Mouse (Mus musculus): Measurements from ENCODE around the gene Fcrla.

DNA sequence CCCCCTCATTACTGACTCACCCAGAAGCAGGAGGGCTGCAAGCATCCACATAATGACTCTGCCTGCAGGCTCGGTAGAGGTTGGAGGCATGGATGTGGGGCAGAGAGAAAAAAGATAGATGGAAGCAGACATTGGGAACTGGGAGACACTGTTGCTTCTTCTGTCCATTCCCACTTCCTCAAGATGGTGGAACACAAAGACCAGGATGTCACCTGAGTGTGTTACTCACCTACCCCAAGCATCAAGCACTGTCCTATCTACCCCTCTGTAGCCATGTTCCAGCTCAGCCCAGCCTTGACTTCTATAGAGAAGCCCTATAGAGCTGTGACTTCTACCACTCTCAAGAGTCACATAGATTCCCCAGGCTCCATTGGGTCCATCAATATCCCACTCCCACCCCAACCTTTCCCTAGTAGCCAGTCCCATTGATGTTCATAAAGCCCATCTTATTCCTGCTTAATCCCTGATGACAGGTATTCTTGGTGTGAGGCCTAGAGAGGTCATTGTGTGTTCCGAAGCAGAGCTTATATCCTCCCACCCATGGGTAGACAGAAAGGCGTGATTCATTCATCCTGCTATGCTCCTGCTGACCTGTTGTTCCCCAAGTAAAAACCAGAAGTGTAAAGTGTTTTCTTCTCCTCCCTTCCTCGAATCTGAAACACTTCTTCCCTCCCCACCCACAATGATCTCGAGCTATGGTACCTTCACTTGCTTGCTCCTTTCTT lies 14.3 kb downstream of the Fcrla start, which contains the start of gene Fcrlb:
- TF ChIP-seq CTCF (IDR thresholded peaks at IDR 0.05; ENCODE audit: extremely low read depth, insufficient read depth, insufficient read length, insufficient replicate concordance) (no peak), POLR2A (IDR thresholded peaks at IDR 0.05; ENCODE audit: low read depth, low read length) (no peak)
